Mouse (Mus musculus) midbrain, postnatal 0 days (tissue): Measurements from ENCODE around the gene Stat1. TPM values are rescaled to one million over a fixed set of nuclear protein-coding genes. Genes with fewer than 3 reads are reported as not detected.
A peak's percentile ranks its signal among the peaks of the same experiment; 100 is the strongest.

ENCODE experiments used
- ATAC-seq: fragments of 200-750 bp; cut with Nextera tagmentation; 2 replicates; pipeline ENCODE4 v1.8.0; 2017; ENCODE audit warnings: moderate number of reproducible peaks, mild to moderate bottlenecking, moderate TSS enrichment, moderate library complexity; ENCODE audit not compliant: low FRiP score
- DNase-seq: peaks from one replicate; pipeline ENCODE4 v3.0.0-alpha.2; 2015; ENCODE audit warnings: low spot score
- H3K27ac ChIP-seq: fragments of 300-500 bp; sonication (generic); 2 replicates; pipeline ENCODE4 v1.5.1; 2014; ENCODE audit warnings: low read depth, mild to moderate bottlenecking, low read length, mixed read lengths
- H3K27me3 ChIP-seq: fragments of 300-500 bp; sonication (generic); 2 replicates; pipeline ENCODE4 v1.6.1; 2014; ENCODE audit warnings: low read length, control low read depth, mixed read lengths; ENCODE audit not compliant: insufficient read depth
- H3K36me3 ChIP-seq: fragments of 300-500 bp; sonication (generic); 2 replicates; pipeline ENCODE4 v1.6.1; 2014; ENCODE audit warnings: low read length, control low read depth, mixed read lengths; ENCODE audit not compliant: insufficient read depth
- H3K4me1 ChIP-seq: fragments of 300-500 bp; sonication (generic); 2 replicates; pipeline ENCODE4 v1.6.1; 2014; ENCODE audit warnings: mild to moderate bottlenecking, control low read depth, antibody characterized with exemption, low read length, mixed read lengths; ENCODE audit not compliant: insufficient read depth
- H3K4me2 ChIP-seq: fragments of 300-500 bp; sonication (generic); 2 replicates; pipeline ENCODE4 v1.6.1; 2014; ENCODE audit warnings: low read depth, mild to moderate bottlenecking, low read length, mixed read lengths; ENCODE audit not compliant: poor library complexity, severe bottlenecking
- H3K4me3 ChIP-seq: fragments of 300-500 bp; sonication (generic); 2 replicates; pipeline ENCODE4 v1.5.1; 2014; ENCODE audit warnings: low read depth, mild to moderate bottlenecking, low read length, moderate library complexity
- H3K9ac ChIP-seq: fragments of 300-500 bp; sonication (generic); replicated peaks from 2 replicates; pipeline ENCODE4 v1.6.1; 2014; ENCODE audit warnings: mild to moderate bottlenecking, low read length, moderate library complexity, mixed read lengths; ENCODE audit not compliant: poor library complexity, severe bottlenecking
- H3K9me3 ChIP-seq: fragments of 300-500 bp; sonication (generic); 2 replicates; pipeline ENCODE4 v1.6.1; 2016; ENCODE audit warnings: low read length, control low read depth
- CTCF ChIP-seq: IDR thresholded peaks from 2 replicates; pipeline ENCODE4 v1.5.1; 2016; ENCODE audit warnings: antibody characterized with exemption, mild to moderate bottlenecking
- WGBS: fragments of 180-500 bp; shearing (Covaris S2); extraction: QIAGEN DNeasy Blood & Tissue Kit; methylation state at CpG from one replicate; pipeline ENCODE4 v1.1.7; 2014; 5-methylcytosine and 5-hydroxymethylcytosine counted together
- polyA plus RNA-seq: library from polyadenylated mRNA; unstranded; fragments of >200 nt; fragmentation: Nextera tagmentation; extraction: Ambion mirVana; gene quantifications from 2 replicates; pipeline ENCODE4 v1.2.1, GENCODE M21; 2015
- total RNA-seq: library from RNA; depleted of rRNA; stranded (reverse); fragments of >200 nt; gene quantifications from 2 replicates; pipeline ENCODE4 v1.2.3, GENCODE M21; 2014

The Stat1 gene
- total and polyA plus RNA-seq, 2 experiments from 2014 or later, result 11.2 to 27.5 TPM

- Histone ChIP-seq H3K27ac (no peak overlapping the region), H3K9ac (no peak overlapping the region), H3K4me3 (no peak overlapping the region), H3K9me3 (no peaks in the 10 kb centered on the region), H3K4me2 (no peak overlapping the region), H3K36me3 (0 out of 2 replicates have a peak, but pooled peaks cover 3% of the 10 kb centered on the region), H3K4me1 (no peaks in the 10 kb centered on the region), H3K27me3 (no peaks in the 10 kb centered on the region)
- DNase-seq, result no peak
- ATAC-seq, result 0 out of 2 replicates have a peak, but pooled peaks have one; percentile 14
- no peak for TF ChIP-seq CTCF
- WGBS, result 55% methylated on average over 11 of the region's 11 CpGs
These were observed 31.4 kb downstream of the Stat1 start for GRCm38 (mm10) chr1:52150676-52151075.

DNA sequence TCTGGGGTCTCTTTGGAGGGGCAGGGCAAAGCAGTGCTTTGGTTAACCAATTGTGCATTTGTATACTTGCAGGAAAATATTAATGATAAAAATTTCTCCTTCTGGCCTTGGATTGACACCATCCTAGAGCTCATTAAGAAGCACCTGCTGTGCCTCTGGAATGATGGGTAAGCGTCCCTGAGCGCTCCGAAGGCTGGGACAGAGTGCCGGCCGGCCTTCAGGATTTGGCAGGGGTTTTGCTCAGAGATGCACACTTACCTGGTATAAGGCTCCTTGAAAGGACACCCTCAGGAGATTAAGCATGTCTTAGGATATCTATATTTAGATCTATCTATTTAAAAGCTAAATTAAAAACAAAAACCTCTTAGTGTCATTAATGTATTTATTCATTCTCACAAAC, 31.9 kb downstream of the Stat1 start:
- no peak for TF ChIP-seq CTCF
- Histone ChIP-seq H3K27me3 (no peaks in the 10 kb centered on the region), H3K9ac (no peak overlapping the region), H3K9me3 (no peaks in the 10 kb centered on the region), H3K4me1 (no peaks in the 10 kb centered on the region), H3K36me3 (0 out of 2 replicates have a peak, but pooled peaks cover 3% of the 10 kb centered on the region), H3K27ac (no peak overlapping the region), H3K4me2 (no peak overlapping the region), H3K4me3 (no peak overlapping the region)
- 89% methylated on average over 5 of the region's 5 CpGs for WGBS
- DNase-seq, result no peak
- ATAC-seq, result no peak

DNA sequence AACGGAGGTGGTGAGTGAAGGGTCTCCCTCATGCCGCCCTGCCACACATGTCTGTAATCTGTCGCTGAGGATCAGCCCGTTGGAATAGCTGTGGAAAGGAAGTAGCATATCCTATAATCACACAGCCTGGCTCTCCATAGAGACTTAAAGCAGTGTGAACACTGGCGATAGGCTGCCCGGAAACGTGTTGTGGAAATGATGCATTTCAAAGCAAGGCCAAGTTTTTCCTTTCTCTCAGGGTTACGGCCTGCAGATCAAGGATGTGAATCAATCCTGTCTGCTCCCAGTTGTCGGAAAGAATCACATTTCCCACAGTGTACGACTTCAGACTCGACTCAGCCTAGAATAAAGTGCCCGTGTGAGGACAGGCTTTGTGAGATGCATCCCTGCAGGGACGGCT, 33.1 kb downstream of the Stat1 start:
- Histone ChIP-seq H3K9ac (no peak overlapping the region), H3K36me3 (0 out of 2 replicates have a peak, but pooled peaks cover 3% of the 10 kb centered on the region), H3K9me3 (no peaks in the 10 kb centered on the region), H3K27me3 (no peaks in the 10 kb centered on the region), H3K27ac (no peak overlapping the region), H3K4me1 (no peaks in the 10 kb centered on the region), H3K4me3 (no peak overlapping the region), H3K4me2 (no peak overlapping the region)
- ATAC-seq (0 out of 2 replicates have a peak, but pooled peaks have one; percentile 20), DNase-seq (no peak)
- 55% methylated on average over 13 of the region's 13 CpGs for WGBS
- TF ChIP-seq CTCF, result no peak

DNA sequence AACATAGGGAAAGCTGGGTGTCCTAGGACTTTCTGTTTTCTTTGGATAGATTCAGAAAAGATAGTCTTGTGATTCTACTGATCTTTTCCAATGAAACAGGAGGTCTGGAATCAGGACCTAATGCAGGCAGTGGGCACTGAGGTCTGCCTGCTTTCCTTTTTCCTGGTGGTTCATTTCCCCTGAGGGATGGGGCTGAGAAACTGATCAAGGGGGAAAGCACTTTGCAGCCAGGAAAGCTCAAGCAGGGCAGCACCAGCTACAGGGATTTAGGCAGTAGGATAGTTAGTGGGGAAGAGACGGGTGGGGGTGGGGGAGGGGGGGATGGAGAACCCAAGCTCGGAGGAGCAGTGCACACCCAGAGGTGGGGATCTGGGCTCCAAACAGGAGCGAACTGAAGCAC, 33.7 kb downstream of the Stat1 start:
- H3K4me2 ChIP-seq, result no peak overlapping the region
- 38% methylated on average over 3 of the region's 3 CpGs for WGBS
- H3K9me3 ChIP-seq, result no peaks in the 10 kb centered on the region
- no peaks in the 10 kb centered on the region for H3K4me1 ChIP-seq
- TF ChIP-seq CTCF, result no peak
- no peaks in the 10 kb centered on the region for H3K27me3 ChIP-seq
- H3K36me3 ChIP-seq, result 0 out of 2 replicates have a peak, but pooled peaks cover 3% of the 10 kb centered on the region
- H3K27ac ChIP-seq, result no peak overlapping the region
- no peak overlapping the region for H3K9ac ChIP-seq
- ATAC-seq (no peak), DNase-seq (no peak)
- H3K4me3 ChIP-seq, result no peak overlapping the region

DNA sequence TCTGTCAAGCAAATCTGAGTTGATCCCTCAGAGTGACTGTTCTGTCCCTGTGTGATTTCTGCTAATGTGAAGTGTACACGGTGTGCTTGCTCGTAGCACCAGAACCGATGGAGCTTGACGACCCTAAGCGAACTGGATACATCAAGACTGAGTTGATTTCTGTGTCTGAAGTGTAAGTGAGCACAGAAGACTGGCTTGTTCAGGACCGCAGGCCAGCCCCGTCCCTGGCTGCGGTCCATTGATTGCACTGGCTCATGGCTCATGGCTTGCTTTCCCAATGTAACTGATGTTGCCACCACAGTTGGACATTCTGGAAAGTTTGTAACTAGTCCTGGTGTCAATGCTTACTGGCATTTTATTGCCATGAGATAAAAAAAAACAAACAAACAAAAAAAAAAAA, 35.6 kb downstream of the Stat1 start:
- no peak for ATAC-seq
- no peak overlapping the region for H3K4me2 ChIP-seq
- H3K36me3 ChIP-seq, result 0 out of 2 replicates have a peak, but pooled peaks cover 3% of the 10 kb centered on the region

GRCm38 (mm10) chr1:52156351-52156750, 37.1 kb downstream of the Stat1 start:
- no peak for TF ChIP-seq CTCF
- H3K9ac ChIP-seq, result no peak overlapping the region
- no peak overlapping the region for H3K4me2 ChIP-seq
- H3K9me3 ChIP-seq, result no peaks in the 10 kb centered on the region
- H3K36me3 ChIP-seq, result 0 out of 2 replicates have a peak, but pooled peaks cover 3% of the 10 kb centered on the region
- DNase-seq (no peak), ATAC-seq (no peak)
- H3K27ac ChIP-seq, result no peak overlapping the region
- WGBS, result 71% methylated on average over 10 of the region's 10 CpGs
- H3K4me1 ChIP-seq, result no peaks in the 10 kb centered on the region
- no peaks in the 10 kb centered on the region for H3K27me3 ChIP-seq
- no peak overlapping the region for H3K4me3 ChIP-seq

More for the DNA sequence above, 35.6 kb downstream of the Stat1 start:
- H3K9me3 ChIP-seq, result no peaks in the 10 kb centered on the region
- 85% methylated on average over 8 of the region's 8 CpGs for WGBS
- DNase-seq, result no peak
- no peaks in the 10 kb centered on the region for H3K27me3 ChIP-seq
- no peak for TF ChIP-seq CTCF
- H3K9ac ChIP-seq, result no peak overlapping the region
- no peak overlapping the region for H3K4me3 ChIP-seq
- no peaks in the 10 kb centered on the region for H3K4me1 ChIP-seq
- no peak overlapping the region for H3K27ac ChIP-seq
